Mouse (Mus musculus) retina, adult 2 months (tissue): Measurements from ENCODE around the gene Rmnd1.
A peak's percentile ranks its signal among the peaks of the same experiment; 100 is the strongest.
"Not testable (repeated sequence)": the region's sequence is repeated elsewhere in the genome, so short reads cannot be mapped to it uniquely, and the experiment has no call there.

Experiments used
- DNase-seq: peaks from one replicate; pipeline ENCODE4 v3.0.0-alpha.2; 2012; ENCODE audit warnings: low read depth, low spot score

Rmnd1 gene

DNA sequence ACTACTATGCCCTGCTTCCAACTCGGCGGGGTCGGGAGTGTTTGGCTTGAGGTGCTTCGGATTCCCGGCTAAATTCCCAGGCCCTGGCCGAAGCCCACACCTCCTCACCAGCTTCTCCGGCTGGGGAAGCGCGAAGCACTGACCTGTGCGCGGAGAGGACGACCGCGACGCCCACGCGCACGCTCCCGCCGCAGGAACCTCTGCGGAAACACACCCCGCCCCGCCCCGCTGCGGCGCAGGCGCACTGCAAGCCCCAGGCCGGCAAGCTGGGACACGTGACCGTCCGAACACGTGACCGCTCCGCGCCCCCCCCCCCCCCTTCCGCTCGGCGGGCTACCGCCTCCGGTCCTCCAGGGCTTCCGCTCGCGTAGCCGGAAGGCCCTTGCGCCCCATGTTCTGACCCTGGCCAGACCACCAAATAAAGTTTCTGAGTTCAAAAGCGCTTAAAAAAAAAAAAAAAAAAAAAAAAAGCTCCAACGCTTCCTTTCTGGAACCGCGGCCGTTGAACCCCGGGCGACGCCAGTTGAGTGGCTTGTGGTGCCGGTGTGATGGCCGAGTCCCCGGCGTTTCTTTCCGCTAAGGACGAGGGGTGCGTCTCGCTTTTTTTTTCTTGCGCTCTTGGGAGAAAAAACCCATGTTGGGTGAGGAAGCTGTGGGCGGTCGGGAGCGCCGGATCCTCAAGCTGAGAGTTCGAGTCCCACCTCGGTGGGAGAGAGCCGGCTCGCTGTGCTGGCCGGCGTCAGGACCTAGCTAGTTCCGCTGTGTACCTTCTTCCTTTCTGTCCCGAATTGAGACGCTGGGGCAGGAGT, at the start of gene Rmnd1, which contains the start of gene Armt1:
Gene Rmnd1, minus strand, starts transcription at position 266 of the 809 bp plus-strand sequence.
Gene Armt1, plus strand, starts transcription at position 345 of the 809 bp plus-strand sequence.
- DNase-seq, result peak; percentile 89

- no peak for DNase-seq
Observed at GRCm38 (mm10) chr10:4481695-4482094, 49.5 kb upstream of the Rmnd1 start.

- no peak for DNase-seq
Observed at GRCm38 (mm10) chr10:4480929-4481328, 48.7 kb upstream of the Rmnd1 start.

GRCm38 (mm10) chr10:4476604-4477003, 44.4 kb upstream of the Rmnd1 start:
- DNase-seq, result no peak

GRCm38 (mm10) chr10:4475431-4475830, 43.2 kb upstream of the Rmnd1 start:
- DNase-seq, result no peak

- DNase-seq, result no peak
Observed at GRCm38 (mm10) chr10:4473591-4473993, 41.4 kb upstream of the Rmnd1 start.

DNA sequence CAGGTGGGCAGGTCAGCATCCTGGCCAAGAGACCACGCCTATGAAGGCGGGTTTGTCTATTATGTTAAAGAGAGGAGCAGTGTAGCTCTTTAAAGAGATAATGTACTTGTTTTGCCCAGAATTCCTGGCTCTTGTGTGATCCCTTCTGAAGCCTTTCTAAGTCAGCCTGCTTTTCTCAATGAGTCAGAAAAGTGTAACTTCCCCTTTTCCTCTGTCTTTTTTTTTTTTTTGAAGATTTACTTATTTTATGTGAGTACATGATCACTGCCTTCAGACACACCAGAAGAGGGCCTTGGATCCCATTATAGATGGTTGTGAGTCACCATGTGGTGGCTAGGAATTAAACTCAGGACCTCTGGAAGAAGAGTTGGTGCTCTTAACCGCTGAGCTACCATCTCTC, 37.2 kb upstream of the Rmnd1 start:
- no peak for DNase-seq

DNA sequence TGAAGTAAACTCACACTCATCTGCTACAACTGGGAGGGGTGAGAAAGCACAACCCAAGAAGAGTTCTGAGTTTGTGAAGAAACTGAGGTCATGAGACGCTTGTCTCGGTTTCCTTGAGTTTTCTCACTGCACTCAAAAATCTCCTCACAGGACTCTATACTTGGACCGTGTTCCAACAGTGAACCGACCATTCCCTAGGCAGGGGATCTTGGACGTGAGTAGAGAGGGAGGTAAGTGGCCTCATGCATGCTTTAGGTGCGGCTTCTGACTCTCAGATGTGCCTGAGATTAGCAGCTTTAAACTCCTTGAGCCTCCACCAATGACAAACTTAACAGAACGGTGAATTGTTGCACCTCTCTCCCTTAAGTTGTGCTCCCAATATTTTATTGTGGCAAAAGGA, 33.6 kb upstream of the Rmnd1 start:
- DNase-seq, result no peak

DNA sequence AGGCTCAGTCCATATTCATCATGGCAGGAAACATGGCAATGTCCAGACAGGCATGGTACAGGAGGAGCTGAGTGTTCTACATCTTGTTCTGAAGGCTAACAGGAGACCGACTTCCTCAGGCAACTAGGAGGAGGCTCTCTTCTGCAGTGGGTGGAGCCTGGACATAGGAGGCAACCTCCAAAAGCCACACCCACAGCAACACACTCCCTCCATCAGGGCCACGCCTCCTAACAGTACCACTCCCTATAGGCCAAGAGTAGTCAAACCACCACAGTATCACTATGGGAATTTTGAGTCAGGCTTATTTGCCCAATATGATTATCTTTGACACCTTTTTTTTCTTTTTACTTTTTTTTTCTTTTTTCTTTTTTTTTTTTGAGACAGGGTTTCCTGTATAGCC, 28.0 kb upstream of the Rmnd1 start:
- DNase-seq, result no peak

DNA sequence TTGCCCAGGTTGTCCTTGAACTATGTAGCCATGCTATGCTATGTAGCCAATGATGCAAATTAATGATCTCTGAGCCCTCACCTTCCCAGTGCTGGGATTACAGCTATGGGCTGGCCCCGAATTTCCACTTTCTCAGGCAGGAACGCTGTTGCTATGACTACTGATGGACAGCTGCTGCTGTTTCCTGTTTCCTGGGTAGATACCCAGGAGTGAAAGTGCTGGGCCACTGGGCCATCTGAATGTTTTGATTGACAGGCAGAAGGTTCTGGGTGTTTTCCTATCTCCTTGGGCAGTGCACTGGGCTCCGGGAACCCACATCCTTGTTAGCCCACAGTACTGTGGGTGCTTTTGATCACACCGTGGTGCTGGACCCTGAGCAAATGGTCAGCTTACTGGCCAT, 24.2 kb upstream of the Rmnd1 start:
- DNase-seq, result no peak

DNA sequence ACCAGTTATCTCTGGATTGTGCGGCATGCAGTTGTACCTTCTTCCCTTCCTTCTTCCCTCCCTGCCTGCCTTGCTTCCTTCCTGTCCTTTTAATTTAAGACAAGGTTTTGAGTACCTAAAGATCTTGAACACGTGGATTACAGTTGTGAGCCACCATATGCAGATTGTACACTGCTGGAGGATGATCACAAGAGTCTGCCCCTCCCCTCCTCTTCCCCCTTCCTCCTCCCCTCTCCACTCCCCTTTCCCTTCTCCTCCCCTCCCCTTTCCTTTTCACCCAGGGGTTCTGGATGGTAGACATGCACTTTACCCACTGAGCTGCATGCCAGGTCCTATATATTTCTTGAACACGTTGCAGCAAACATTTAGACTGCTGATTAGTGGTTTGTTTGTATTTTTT, 3.2 kb upstream of the Rmnd1 start:
- no peak for DNase-seq

- DNase-seq, result not testable (repeated sequence)
Observed at GRCm38 (mm10) chr10:4433871-4434270, 1.7 kb upstream of the Rmnd1 start.

DNA sequence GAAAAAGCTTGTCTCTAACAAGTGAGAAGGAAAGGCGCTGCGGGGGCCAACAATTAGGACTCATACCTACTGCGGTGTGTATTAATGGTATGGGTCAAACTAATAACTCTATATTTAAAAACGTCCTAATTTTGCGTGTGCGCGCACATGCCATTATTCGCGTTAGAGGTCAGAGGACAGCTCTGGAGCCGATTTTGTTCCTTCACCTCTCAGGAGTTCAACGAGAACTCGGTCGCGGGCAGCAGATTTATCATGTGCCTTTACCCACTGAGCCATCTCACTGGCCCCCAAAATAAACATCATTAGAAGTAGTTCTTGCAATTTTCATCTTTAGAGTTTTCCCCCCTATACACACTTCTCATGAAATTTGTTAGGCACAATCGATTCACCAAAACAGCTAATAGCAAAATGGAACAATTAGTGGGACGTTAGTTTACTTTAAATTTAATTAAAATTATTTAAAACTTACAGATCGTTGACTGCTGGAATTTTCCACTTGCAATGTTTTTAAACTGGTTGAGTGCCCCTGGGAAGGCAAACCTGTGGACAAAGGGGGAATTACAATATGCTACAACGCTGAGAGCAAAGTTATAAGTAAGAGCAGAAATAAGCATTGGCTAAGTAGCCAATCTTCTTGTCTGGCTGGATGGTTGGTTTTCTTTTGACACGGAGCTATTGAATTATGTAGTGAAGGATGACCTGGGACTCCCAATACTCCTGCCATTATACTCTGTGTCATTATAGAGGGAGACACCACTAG, 988 bp upstream of the Rmnd1 start:
- no peak for DNase-seq

GRCm38 (mm10) chr10:4431746-4432122, 454 bp downstream of the Rmnd1 start:
- DNase-seq, result no peak

DNA sequence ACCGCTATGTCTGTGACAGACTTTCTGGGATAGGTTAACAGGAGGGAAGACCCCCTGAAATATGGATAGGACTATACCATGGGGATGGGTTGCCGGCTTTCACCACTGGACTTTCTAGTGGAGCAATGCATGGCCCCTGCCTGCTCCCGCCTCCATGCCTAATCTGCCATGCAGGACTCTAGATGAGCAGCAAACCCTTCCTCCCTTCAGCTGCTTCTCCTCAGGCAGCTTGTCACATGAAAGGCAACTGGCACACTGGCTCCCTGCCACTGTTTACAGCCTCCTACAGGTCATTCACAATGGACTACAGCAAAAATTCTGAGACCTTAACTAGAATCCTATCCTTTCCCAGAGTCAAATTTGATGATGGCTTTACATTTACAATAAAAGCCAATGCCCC, 1.4 kb downstream of the Rmnd1 start:
- DNase-seq, result no peak

DNA sequence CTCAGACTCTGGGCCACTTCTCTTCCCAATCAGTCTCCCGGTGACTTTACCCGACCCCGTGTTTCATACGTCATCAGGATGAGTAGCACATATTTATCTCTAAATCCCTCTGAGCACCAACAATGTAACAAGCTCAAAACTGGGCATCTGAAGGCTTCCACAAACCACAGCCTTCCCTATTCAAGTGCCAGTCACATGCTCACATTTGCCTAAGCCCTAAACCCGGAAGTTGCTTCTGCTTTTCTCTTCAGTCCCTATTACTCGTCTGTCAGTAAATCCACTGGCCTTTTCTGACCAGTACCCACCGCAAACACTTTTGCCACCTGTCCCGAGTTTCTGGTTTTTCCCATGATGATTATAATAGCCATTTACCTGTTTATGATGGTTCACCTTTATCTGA, 1.8 kb downstream of the Rmnd1 start:
- DNase-seq, result no peak

GRCm38 (mm10) chr10:4425245-4425644, 6.9 kb downstream of the Rmnd1 start:
- DNase-seq, result no peak

GRCm38 (mm10) chr10:4407191-4407590, 25.0 kb downstream of the Rmnd1 start:
- no peak for DNase-seq

GRCm38 (mm10) chr10:4405511-4405910, 26.7 kb downstream of the Rmnd1 start:
- DNase-seq, result no peak

DNA sequence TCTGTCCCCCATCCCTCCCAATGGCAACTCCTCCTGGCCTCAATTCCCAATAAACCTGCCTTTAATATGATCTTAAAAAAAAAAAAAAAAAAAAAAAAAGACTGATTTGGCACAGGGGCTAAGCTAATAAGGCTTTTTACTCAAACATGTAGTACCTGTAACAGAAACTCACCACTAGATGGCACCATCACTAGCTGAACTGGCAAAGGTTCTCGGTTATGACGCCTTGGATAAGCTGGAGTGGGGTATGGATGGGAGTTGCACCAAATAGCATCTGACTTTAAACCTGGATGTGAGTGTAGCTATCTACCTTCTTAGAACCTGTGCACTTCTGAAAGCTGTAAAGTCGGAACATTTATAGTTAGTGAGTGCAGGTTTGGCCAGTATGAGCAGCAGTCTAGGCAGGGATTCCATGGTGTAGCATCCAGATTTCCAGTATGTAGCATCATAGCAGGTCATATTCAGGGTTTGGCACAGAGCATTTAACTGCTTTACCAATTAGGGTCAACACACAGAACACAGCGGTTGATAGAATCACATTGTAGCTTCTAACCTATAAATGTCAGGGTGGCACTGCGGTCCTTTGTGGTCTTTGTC, 27.2 kb downstream of the Rmnd1 start:
- DNase-seq, result peak; percentile 28

DNA sequence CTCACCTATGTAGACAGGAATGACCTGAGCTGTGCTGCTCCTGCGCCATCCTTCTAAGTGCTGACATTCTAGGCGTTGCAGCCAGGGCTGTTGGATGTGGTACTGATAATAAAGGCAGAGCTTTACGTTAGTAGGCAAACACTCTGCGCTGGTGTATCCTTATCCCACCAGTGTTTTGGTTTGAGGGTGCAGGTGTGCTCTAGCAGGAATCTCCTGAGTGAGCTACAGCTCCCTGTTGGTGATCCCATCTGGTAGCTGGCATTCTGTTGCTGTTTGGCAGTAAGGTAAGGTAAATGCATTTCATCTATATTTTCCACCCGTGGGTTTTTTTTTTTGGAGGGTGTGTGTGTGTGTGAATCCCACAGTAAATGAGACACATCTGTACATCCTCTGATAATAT, 34.1 kb downstream of the Rmnd1 start:
- DNase-seq, result no peak

- no peak for DNase-seq
Observed at GRCm38 (mm10) chr10:4395321-4395720, 36.9 kb downstream of the Rmnd1 start.

DNA sequence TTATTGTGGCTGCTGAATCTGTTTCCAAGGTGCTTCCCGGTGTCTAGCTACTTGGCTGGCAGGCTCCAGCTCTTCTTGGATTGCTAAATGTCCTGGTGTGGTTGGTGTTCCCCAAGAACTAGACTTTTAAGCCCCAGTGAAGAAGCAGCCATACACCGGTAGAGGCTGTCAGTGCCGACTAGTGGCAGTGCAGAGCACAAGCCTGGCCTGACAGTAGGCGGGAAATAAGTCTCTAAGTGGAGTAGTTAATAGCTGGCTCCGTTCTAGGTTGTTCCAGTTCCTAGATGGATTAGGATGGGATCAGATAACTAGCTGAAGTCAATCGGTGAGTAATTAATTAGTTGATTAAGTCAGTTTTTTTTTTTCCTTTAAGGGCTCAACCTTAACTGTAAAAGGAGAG, 40.3 kb downstream of the Rmnd1 start:
- no peak for DNase-seq
